21 mouse cellular contexts compared by ENCODE assay signal in genomic region chr17:74300089-74300488, GRCm38 (mm10). TPM values are rescaled to one million over a fixed set of nuclear protein-coding genes. Genes with fewer than 3 reads are reported as not detected.
DNase-seq lines count a peak whose midpoint lies in the region; ATAC-seq lines count a peak whose summit lies in the region.
"Had no signal": no experiment of that assay in that cellular context is flagged by ENCODE, and none has a peak within 500 bp of the region (broad histone marks: within the 10 kb centered on the region; RNA-seq: fewer than 3 reads in every experiment).

No protein-coding gene starts in this region.

- ATAC-seq in granulocyte monocyte progenitor cell, adult 5-6 weeks (replicated peaks; ENCODE audit: poor library complexity, severe bottlenecking): peak; percentile 57
- ATAC-seq: CD4-positive, CD25-positive, alpha-beta regulatory T cell, adult 4 months; forebrain, embryonic 15.5 days had no signal

- DNase-seq in lung, postnatal 25 days (ENCODE audit: low spot score): peak; percentile 24
- DNase-seq in lung, postnatal 14 days: no peak
- peak; percentile 23 for DNase-seq in 416B (ENCODE audit: low read depth)
- DNase-seq in ES-CJ7 (ENCODE audit: low read depth, low spot score): peak; percentile 51
- no peak for DNase-seq in adrenal gland, adult (ENCODE audit: inconsistent age in 2 of 2, low spot score in 1 of 2)
- no peak for DNase-seq in thymus, postnatal 25 days
- no peak for DNase-seq in MN1 (ENCODE audit: low spot score)
- DNase-seq: adrenal gland, adult 2 months; adrenal gland, postnatal 14 days; cerebellum, adult 11 months; cerebellum, adult 8-10 months; cerebellum, postnatal 10 days; cerebellum, postnatal 36 days; embryo, embryonic 11 days; gastrocnemius, postnatal 25 days; heart, adult 2 months; heart, postnatal 14 days; heart, postnatal 4 days had no signal

RNA-seq across cellular contexts. Expression of gene Memo1, which starts 4.8 kb away (rescaled TPM):
- 83.0 and 92.0 TPM in 2 replicates for total RNA-seq in granulocyte monocyte progenitor cell, adult 5-6 weeks (2014; fragmentation: Nextera tagmentation)
- total RNA-seq in granulocyte monocyte progenitor cell, adult 5-6 weeks (2017): 97.9 and 115 TPM in 2 replicates

RNA-seq across cellular contexts. Expression of gene Dpy30, which starts 23.7 kb away (rescaled TPM):
- total RNA-seq in granulocyte monocyte progenitor cell, adult 5-6 weeks (2014; fragmentation: Nextera tagmentation): 207 and 255 TPM in 2 replicates
- 171 and 231 TPM in 2 replicates for total RNA-seq in granulocyte monocyte progenitor cell, adult 5-6 weeks (2017)

RNA-seq across cellular contexts. Expression of gene Spast, which starts 38.7 kb away (rescaled TPM):
- total RNA-seq in granulocyte monocyte progenitor cell, adult 5-6 weeks (2014; fragmentation: Nextera tagmentation): 27.3 and 28.8 TPM in 2 replicates
- 54.7 and 70.0 TPM in 2 replicates for total RNA-seq in granulocyte monocyte progenitor cell, adult 5-6 weeks (2017)

Comparison
In these comparisons a context has a peak if more than half of its experiments do, and no peak if none do; other contexts are left out.
1. DNase-seq: peak in lung, postnatal 25 days (single experiment), 416B (single experiment) and ES-CJ7 (single experiment); none in lung, postnatal 14 days (single experiment), adrenal gland, adult (0 of 2), thymus, postnatal 25 days (single experiment) and MN1 (single experiment).